Mouse (Mus musculus) kidney, embryonic 16.5 days (tissue): ENCODE measurements at regions not wholly inside any gene's neighbourhood (a gene's known extent, or its start where the extent isn't known, plus 50 kb on each side); places are given as distances from the start of the nearest gene placed in this dataset.

Source experiments
- ATAC-seq: fragments of 200-750 bp; cut with Nextera tagmentation; 2 replicates; pipeline ENCODE4 v1.8.0; 2017; ENCODE audit warnings: moderate TSS enrichment; ENCODE audit not compliant: low FRiP score, low TSS enrichment
- H3K27ac ChIP-seq: fragments of 300-500 bp; sonication (generic); 2 replicates; pipeline ENCODE4 v1.5.1; 2014; ENCODE audit warnings: low read length
- H3K27me3 ChIP-seq: fragments of 300-500 bp; sonication (generic); 2 replicates; pipeline ENCODE4 v1.6.1; 2014; ENCODE audit warnings: low read length, control low read depth, mixed read lengths; ENCODE audit not compliant: insufficient read depth
- H3K36me3 ChIP-seq: fragments of 300-500 bp; sonication (generic); 2 replicates; pipeline ENCODE4 v1.6.1; 2014; ENCODE audit warnings: low read length, control low read depth, mixed read lengths; ENCODE audit not compliant: insufficient read depth
- H3K4me1 ChIP-seq: fragments of 300-500 bp; sonication (generic); 2 replicates; pipeline ENCODE4 v1.6.1; 2014; ENCODE audit warnings: low read length, control low read depth, mixed read lengths; ENCODE audit not compliant: insufficient read depth
- H3K4me2 ChIP-seq: fragments of 300-500 bp; sonication (generic); replicated peaks from 2 replicates; pipeline ENCODE4 v1.6.1; 2014; ENCODE audit warnings: low read depth, low read length
- H3K4me3 ChIP-seq: fragments of 300-500 bp; sonication (generic); 2 replicates; pipeline ENCODE4 v1.5.1; 2014; ENCODE audit warnings: mild to moderate bottlenecking, low read length
- H3K9ac ChIP-seq: fragments of 300-500 bp; sonication (generic); replicated peaks from 2 replicates; pipeline ENCODE4 v1.6.1; 2014; ENCODE audit warnings: low read length
- H3K9me3 ChIP-seq: fragments of 300-500 bp; sonication (generic); 2 replicates; pipeline ENCODE4 v1.6.1; 2016; ENCODE audit warnings: low read length, control low read depth
- WGBS: fragments of 180-500 bp; shearing (Covaris S2); extraction: QIAGEN DNeasy Blood & Tissue Kit; methylation state at CpG from one replicate; pipeline ENCODE4 v1.1.7; 2014; 5-methylcytosine and 5-hydroxymethylcytosine counted together

- ATAC-seq: no peak
- 76% methylated on average over 2 of the region's 2 CpGs for WGBS
- H3K27ac ChIP-seq: no peak overlapping the region
- H3K4me3 ChIP-seq: no peak overlapping the region
- H3K4me2 ChIP-seq: no peak overlapping the region
- no peaks in the 10 kb centered on the region for H3K27me3 ChIP-seq
- no peak overlapping the region for H3K9ac ChIP-seq
- no peaks in the 10 kb centered on the region; the same call in 1 of the 2 replicates for H3K9me3 ChIP-seq
- no peaks in the 10 kb centered on the region for H3K36me3 ChIP-seq
- H3K4me1 ChIP-seq: 0 out of 2 replicates have a peak, but pooled peaks cover 4% of the 10 kb centered on the region
Measured at GRCm38 (mm10) chr13:29136231-29136630, 182.7 kb upstream of the Sox4 start.

GRCm38 (mm10) chr13:29127499-29127898 lies 174.0 kb upstream of the Sox4 start:
- Histone ChIP-seq H3K4me3 (no peak overlapping the region), H3K27ac (no peak overlapping the region), H3K4me2 (no peak overlapping the region), H3K9me3 (no peaks in the 10 kb centered on the region), H3K36me3 (no peaks in the 10 kb centered on the region), H3K4me1 (no peaks in the 10 kb centered on the region), H3K9ac (no peak overlapping the region), H3K27me3 (no peaks in the 10 kb centered on the region)
- ATAC-seq: no peak

GRCm38 (mm10) chr13:29123477-29123876 lies 170.0 kb upstream of the Sox4 start:
- Histone ChIP-seq H3K4me3 (no peak overlapping the region), H3K4me1 (no peaks in the 10 kb centered on the region), H3K9me3 (no peaks in the 10 kb centered on the region), H3K36me3 (no peaks in the 10 kb centered on the region), H3K27me3 (no peaks in the 10 kb centered on the region), H3K9ac (no peak overlapping the region), H3K27ac (no peak overlapping the region), H3K4me2 (no peak overlapping the region)
- WGBS: 87% methylated on average over 7 of the region's 7 CpGs
- ATAC-seq: no peak

GRCm38 (mm10) chr13:29121121-29121520 lies 167.6 kb upstream of the Sox4 start:
- Histone ChIP-seq H3K4me1 (no peaks in the 10 kb centered on the region), H3K36me3 (no peaks in the 10 kb centered on the region), H3K4me3 (no peak overlapping the region), H3K9me3 (no peaks in the 10 kb centered on the region), H3K9ac (no peak overlapping the region), H3K27me3 (no peaks in the 10 kb centered on the region), H3K4me2 (no peak overlapping the region), H3K27ac (no peak overlapping the region)
- no peak for ATAC-seq
- 90% methylated on average over 5 of the region's 5 CpGs for WGBS

GRCm38 (mm10) chr13:29119357-29119756 lies 165.8 kb upstream of the Sox4 start:
- ATAC-seq: no peak
- WGBS: 96% methylated on average over 1 of the region's 1 CpGs
- Histone ChIP-seq H3K9ac (no peak overlapping the region), H3K4me2 (no peak overlapping the region), H3K27ac (no peak overlapping the region), H3K36me3 (no peaks in the 10 kb centered on the region), H3K4me1 (no peaks in the 10 kb centered on the region), H3K9me3 (no peaks in the 10 kb centered on the region), H3K27me3 (no peaks in the 10 kb centered on the region), H3K4me3 (no peak overlapping the region)

GRCm38 (mm10) chr13:29114998-29115495 lies 161.5 kb upstream of the Sox4 start:
- H3K4me1 ChIP-seq: no peaks in the 10 kb centered on the region
- H3K27ac ChIP-seq: no peak overlapping the region
- peaks cover 3% of the 10 kb centered on the region; the same call in 1 of the 2 replicates for H3K9me3 ChIP-seq
- no peak for ATAC-seq
- WGBS: 89% methylated on average over 3 of the region's 3 CpGs
- H3K36me3 ChIP-seq: no peaks in the 10 kb centered on the region
- H3K27me3 ChIP-seq: no peaks in the 10 kb centered on the region
- no peak overlapping the region for H3K4me3 ChIP-seq
- H3K4me2 ChIP-seq: no peak overlapping the region
- H3K9ac ChIP-seq: no peak overlapping the region

- Histone ChIP-seq H3K9me3 (peaks cover 3% of the 10 kb centered on the region; the same call in 1 of the 2 replicates), H3K36me3 (no peaks in the 10 kb centered on the region), H3K4me2 (no peak overlapping the region), H3K27ac (no peak overlapping the region), H3K4me1 (no peaks in the 10 kb centered on the region), H3K9ac (no peak overlapping the region), H3K27me3 (no peaks in the 10 kb centered on the region), H3K4me3 (no peak overlapping the region)
- ATAC-seq: no peak
- WGBS: 60% methylated on average over 5 of the region's 5 CpGs
Measured at GRCm38 (mm10) chr13:29110127-29110526, 156.6 kb upstream of the Sox4 start.

- H3K36me3 ChIP-seq: no peaks in the 10 kb centered on the region
- 76% methylated on average over 18 of the region's 18 CpGs for WGBS
- H3K4me1 ChIP-seq: no peaks in the 10 kb centered on the region
- no peak overlapping the region for H3K4me2 ChIP-seq
- H3K9me3 ChIP-seq: peaks cover 3% of the 10 kb centered on the region; the same call in 1 of the 2 replicates
- H3K27ac ChIP-seq: no peak overlapping the region
- H3K9ac ChIP-seq: no peak overlapping the region
- H3K27me3 ChIP-seq: no peaks in the 10 kb centered on the region
- 0 out of 2 replicates have a peak, but pooled peaks have one; percentile 23 for ATAC-seq
- H3K4me3 ChIP-seq: no peak overlapping the region
Measured at GRCm38 (mm10) chr13:29109064-29109856, 155.7 kb upstream of the Sox4 start.

- Histone ChIP-seq H3K36me3 (no peaks in the 10 kb centered on the region), H3K4me2 (no peak overlapping the region), H3K27ac (no peak overlapping the region), H3K9me3 (no peaks in the 10 kb centered on the region), H3K4me1 (no peaks in the 10 kb centered on the region), H3K9ac (no peak overlapping the region), H3K4me3 (no peak overlapping the region), H3K27me3 (no peaks in the 10 kb centered on the region)
- ATAC-seq: no peak
- 82% methylated on average over 6 of the region's 6 CpGs for WGBS
Measured at GRCm38 (mm10) chr13:29108214-29108613, 154.7 kb upstream of the Sox4 start.

- peaks cover 7% of the 10 kb centered on the region for H3K9me3 ChIP-seq
- WGBS: 85% methylated on average over 5 of the region's 5 CpGs
- H3K4me2 ChIP-seq: no peak overlapping the region
- H3K4me3 ChIP-seq: no peak overlapping the region
- ATAC-seq: no peak
- no peak overlapping the region for H3K27ac ChIP-seq
- H3K9ac ChIP-seq: no peak overlapping the region
- H3K4me1 ChIP-seq: no peaks in the 10 kb centered on the region
- no peaks in the 10 kb centered on the region for H3K36me3 ChIP-seq
- H3K27me3 ChIP-seq: no peaks in the 10 kb centered on the region
Measured at GRCm38 (mm10) chr13:29092166-29092565, 138.7 kb upstream of the Sox4 start.
